Mouse (Mus musculus) adrenal gland, postnatal 10 days (tissue): ENCODE measurements around the gene Mllt10. TPM values are rescaled to one million over a fixed set of nuclear protein-coding genes. Genes with fewer than 3 reads are reported as not detected.

Experiments used
- DNase-seq: peaks from one replicate; pipeline ENCODE4 v3.0.0; 2021; ENCODE audit warnings: mixed read lengths
- long read RNA-seq, 2 experiments: library from polyadenylated mRNA; stranded (forward); transcript quantifications; one replicate each; pipeline ENCODE4 v2.0.0; 2021
- total RNA-seq, 2 experiments: library from RNA; stranded (reverse); gene quantifications; 2 replicates each; pipeline ENCODE4 v1.2.3; 2021

The Mllt10 gene
- total RNA-seq: 10 to 100 TPM; 35.1 to 44.5 TPM
- long read RNA-seq, experiment 1, partial matches to known transcripts: 11 of 24 reads
- long read RNA-seq, experiment 1, other reads (novel, unspliced or antisense): 12 of 24 reads
- long read RNA-seq, experiment 2, partial matches to known transcripts: 2 of 10 reads
- long read RNA-seq, experiment 2, other reads (novel, unspliced or antisense): 8 of 10 reads

DNA sequence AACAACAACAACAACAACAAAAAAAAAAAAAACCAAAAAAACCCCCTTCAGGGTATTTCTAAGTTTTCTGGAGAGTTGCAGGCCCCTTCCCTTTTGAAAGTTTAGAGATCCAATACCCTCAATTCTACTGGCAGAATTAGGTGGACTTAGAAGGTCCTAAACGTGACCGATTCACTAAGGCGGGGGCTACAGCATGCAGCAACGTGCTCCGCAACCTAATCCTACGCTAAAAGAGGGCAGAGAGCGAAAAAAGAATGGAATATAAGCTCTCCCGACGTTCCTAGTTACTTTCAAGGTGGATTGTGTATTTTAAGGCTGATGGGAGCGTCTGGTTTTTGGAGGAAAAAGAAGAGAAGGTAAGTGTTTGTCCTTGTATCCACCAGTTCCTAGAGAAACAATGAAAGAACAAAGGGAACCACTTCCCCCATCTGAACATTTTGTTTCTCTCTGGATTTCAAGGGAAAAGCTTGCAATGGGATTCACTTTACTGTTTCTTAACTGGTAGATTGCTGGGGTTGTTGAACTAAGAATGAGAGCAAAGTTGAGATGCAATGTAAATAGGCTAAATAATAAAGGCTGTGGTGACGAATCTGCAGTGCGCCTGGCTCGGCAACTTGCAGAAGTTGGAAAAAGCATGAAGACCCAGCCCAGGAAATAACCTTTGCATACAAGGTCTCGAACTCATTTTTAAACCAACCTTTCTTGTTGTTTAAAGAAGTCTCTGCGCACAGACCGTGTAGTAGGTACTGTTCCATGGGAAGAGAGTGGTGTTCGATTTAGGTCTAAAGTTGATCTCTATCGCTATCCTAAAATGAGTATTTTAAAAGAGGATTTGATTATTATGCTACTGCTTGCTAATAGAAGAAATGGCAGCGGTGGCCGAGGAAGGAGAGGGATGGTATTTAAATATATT is at the start of gene Mllt10:
Mllt10 (plus strand) TSS at position 222 of the 913 bp plus-strand sequence.
- peak; percentile 39 for DNase-seq

- DNase-seq: no peak
Measured at GRCm38 (mm10) chr2:18011226-18011625, 43.8 kb upstream of the Mllt10 start.

- no peak for DNase-seq
Measured at GRCm38 (mm10) chr2:18012866-18013265, 42.2 kb upstream of the Mllt10 start.

GRCm38 (mm10) chr2:18015581-18015980 is 39.5 kb upstream of the Mllt10 start:
- DNase-seq: no peak

GRCm38 (mm10) chr2:18016639-18017038 is 38.4 kb upstream of the Mllt10 start:
- no peak for DNase-seq

DNA sequence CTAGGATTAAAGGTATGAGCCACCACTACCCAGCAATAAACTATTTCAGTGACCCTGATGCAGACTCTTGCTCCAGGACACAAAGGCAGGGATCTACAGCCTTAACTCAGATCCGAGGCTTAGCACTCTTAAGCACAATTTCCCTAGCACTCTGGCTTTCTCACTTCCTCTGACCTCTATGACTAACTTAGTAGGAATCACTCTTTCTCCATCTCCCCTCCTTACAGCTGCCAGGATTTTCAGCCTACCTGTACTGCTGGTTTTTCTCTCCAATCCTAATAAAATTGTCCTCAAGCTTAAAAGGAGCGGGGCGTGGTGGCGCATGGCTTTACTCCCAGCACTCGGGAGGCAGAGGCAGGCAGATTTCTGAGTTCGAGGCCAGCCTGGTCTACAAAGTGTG is 37.7 kb upstream of the Mllt10 start:
- DNase-seq: no peak

- no peak for DNase-seq
Measured at GRCm38 (mm10) chr2:18019122-18019521, 35.9 kb upstream of the Mllt10 start.

DNA sequence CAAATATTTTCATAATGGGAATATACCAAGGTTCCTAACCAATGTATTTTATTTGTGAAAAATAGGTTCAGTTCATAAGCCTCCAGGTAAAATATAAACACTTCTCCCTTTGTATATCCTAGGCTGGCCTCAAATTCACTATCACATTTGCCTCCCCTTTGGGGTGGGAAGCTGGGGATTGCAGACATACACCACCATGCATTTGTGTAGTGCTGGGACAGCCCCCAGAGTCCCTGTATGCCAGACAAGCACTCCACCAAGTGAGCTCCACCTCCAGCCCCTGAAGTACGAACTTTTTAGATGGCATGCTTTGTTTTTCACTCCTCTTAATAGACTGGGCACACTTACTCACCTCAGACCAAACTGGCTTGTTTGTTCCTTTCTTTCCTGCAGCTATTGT is 32.2 kb upstream of the Mllt10 start:
- no peak for DNase-seq

- DNase-seq: no peak
Measured at GRCm38 (mm10) chr2:18025116-18025515, 29.9 kb upstream of the Mllt10 start.

DNA sequence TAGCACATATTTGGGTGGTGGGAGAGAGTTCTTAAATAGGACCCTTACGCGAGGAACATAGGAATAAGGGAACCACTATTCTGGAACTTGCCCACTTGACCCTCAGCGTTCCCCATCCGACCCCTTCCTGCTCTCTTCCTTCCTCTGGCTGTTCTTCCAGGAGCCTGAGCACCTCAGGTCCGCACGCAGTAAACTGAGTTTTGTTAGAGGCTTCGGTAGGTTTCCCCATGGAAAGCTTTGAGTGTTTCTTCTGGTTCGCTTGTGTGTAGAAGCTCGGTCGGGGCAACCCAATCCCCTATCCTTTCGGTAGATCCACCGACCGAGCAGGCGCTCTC is 29.3 kb upstream of the Mllt10 start:
- no peak for DNase-seq

- peak; percentile 77 for DNase-seq
Measured at GRCm38 (mm10) chr2:18026116-18026947, 28.7 kb upstream of the Mllt10 start.

GRCm38 (mm10) chr2:18027448-18028139 is 27.4 kb upstream of the Mllt10 start:
- DNase-seq: peak; percentile 98

DNA sequence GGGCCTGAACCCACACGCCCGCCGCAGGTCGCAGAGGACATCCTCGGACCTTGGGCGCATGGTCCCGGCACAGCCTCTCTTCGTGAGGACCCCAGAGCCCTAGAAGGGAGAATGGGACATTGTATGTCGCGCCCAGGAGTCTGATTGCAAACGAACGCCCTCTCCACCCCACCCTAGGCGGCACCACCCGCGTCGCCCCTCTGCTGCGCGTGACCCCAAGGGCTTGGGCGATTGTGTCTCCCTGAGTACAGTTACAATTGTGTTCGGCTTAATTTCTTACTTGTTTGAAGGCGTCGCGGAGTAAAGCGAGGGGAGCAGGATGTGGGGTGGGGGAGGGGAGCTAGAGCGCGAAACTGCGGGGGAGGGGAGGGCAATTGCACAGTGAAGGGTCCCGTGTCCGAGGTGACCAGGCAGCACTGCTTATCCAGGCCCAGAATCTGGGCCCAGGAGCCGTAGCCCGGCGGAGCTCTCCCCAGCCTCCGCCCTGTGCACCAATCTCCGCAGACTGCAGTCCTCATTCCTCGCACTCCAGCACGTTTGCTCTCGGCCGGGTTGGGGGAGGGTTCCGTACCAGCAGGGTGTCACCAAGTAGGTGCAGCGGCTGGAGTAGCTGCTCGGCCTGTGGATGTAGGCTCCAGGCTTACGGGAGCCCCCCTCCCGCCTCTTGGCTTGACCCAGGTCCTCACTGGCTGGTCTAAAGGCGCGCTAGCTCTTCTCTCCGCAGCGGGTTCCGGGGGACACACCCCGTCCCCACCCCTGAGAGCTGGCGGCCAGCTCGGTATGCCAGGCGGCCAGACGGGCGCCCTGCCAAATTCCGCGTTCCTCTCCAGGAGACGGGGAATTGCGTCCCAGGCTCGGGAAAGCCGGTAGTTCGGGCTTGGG is 26.7 kb upstream of the Mllt10 start:
- peak; percentile 97 for DNase-seq

GRCm38 (mm10) chr2:18029656-18030055 is 25.4 kb upstream of the Mllt10 start:
- DNase-seq: no peak

- DNase-seq: no peak
Measured at GRCm38 (mm10) chr2:18030581-18030980, 24.5 kb upstream of the Mllt10 start.

DNA sequence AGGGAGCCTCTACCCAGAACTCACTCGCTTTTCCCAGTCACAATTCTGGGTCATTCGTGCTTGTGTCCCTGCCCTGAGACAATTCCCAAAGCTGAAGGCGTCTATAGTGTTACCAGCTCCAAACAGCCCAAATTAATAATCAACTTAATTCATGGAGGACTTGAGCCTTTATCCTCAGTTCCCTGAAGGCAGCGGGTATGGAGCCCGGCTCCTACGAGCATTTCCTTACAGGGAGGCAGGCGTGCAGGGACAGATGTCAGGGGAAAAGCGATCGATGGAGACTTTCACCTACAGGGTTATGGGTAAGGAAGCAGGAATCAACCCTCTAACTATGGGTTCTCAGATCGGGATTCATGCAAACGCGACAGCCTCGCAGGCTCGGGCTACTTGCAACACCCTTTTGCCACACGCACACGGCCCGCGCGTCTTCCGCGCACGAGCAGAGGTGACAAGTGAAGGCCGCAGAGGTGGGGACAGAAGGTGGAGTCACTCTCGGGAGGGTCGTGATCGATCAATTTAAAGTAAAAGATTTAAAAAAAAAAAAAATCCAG is 23.7 kb upstream of the Mllt10 start:
- DNase-seq: peak; percentile 52

GRCm38 (mm10) chr2:18031831-18032537 is 23.1 kb upstream of the Mllt10 start:
- DNase-seq: peak; percentile 72

- DNase-seq: no peak
Measured at GRCm38 (mm10) chr2:18032538-18032895, 22.5 kb upstream of the Mllt10 start.

- DNase-seq: no peak
Measured at GRCm38 (mm10) chr2:18033166-18034108, 21.6 kb upstream of the Mllt10 start.
